Mouse (Mus musculus): ENCODE measurements around the gene Slc9b1. TPM values are rescaled to one million over a fixed set of nuclear protein-coding genes. Genes with fewer than 3 reads are reported as not detected.

Slc9b1 gene
- total and polyA plus RNA-seq, 3 experiments, result 0.14 TPM; not detected in 2

DNA sequence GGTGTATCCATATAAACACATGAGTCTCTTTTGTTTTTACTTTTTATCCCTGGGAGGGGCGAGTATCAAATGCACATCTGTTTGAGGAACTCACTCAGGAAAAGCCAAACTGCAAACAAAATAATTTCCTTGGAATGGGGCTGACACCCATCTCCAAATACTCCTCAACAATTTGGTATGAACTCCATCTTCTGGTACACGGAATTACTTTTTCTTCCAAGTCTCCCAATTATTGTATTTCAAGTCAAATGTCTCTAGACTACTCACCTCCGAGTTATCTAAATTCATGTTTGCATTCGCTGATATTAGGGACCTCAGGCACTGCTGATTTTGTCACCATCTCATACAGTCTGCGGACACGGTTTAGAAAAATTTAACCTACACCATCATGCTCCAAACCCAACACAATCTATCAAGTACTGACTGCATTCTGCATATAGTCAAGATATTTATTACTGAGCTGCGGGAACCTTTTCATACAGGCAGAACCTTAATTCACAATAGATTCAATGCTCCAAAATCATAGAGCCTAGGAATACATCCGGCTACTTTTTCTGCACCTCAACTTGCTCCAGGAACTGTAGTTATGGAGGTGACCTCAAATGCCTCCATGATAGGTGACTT lies 74.5 kb downstream of the Slc9b1 start:
- peak overlapping the region; percentile 93 for H3K9ac ChIP-seq (ENCODE audit: control insufficient read depth, low read depth, low read length, poor library complexity, severe bottlenecking)
- H3K4me3 ChIP-seq (ENCODE audit: control insufficient read depth in 1 of 2, insufficient read depth in 1 of 2, low read depth in 2 of 2, low read length in 2 of 2), result peak overlapping the region; percentile 87 to 89
- peaks cover 0 to 29% of the 10 kb centered on the region in 2 experiments; a peak in 3 of 4 replicates for H3K36me3 ChIP-seq (ENCODE audit: control insufficient read depth in 1 of 2, insufficient read depth in 2 of 2, low read length in 2 of 2)
- no peaks in the 10 kb centered on the region for H3K9me3 ChIP-seq (replicated peaks; ENCODE audit: insufficient read depth, low read length)
- no peaks in the 10 kb centered on the region for H3K27me3 ChIP-seq (ENCODE audit: control insufficient read depth in 1 of 2, insufficient read depth in 2 of 2, low read length in 2 of 2)
- peak; percentile 59 for DNase-seq (ENCODE audit: low read depth, low spot score)
- peak overlapping the region; percentile 95 for H3K27ac ChIP-seq (ENCODE audit: control insufficient read depth, low read depth, low read length)
- H3K79me2 ChIP-seq (ENCODE audit: control insufficient read depth, insufficient read depth, low read length, poor library complexity), result peaks cover 48% of the 10 kb centered on the region
- peaks cover 11 to 18% of the 10 kb centered on the region in 2 experiments for H3K4me1 ChIP-seq (ENCODE audit: control insufficient read depth in 1 of 2, insufficient read depth in 2 of 2, low read length in 2 of 2)
- no peak for TF ChIP-seq USF2 (IDR thresholded peaks at IDR 0.05; ENCODE audit: borderline replicate concordance in 1 of 2, insufficient read depth in 1 of 2, low read depth in 1 of 2, low read length in 2 of 2)
- TF ChIP-seq MAZ (IDR thresholded peaks at IDR 0.05; ENCODE audit: low read depth, low read length), result 0 out of 2 replicates have a peak, but pooled peaks have one; percentile 56
- no peak for TF ChIP-seq TCF12 (IDR thresholded peaks at IDR 0.05; ENCODE audit: low read depth, low read length)
- TF ChIP-seq TAL1 (IDR thresholded peaks at IDR 0.05; ENCODE audit: low read length), result no peak
- TF ChIP-seq POLR2AphosphoS5 (IDR thresholded peaks at IDR 0.05; ENCODE audit: borderline replicate concordance, low read depth, low read length), result no peak
- TF ChIP-seq POLR2A (IDR thresholded peaks at IDR 0.05; ENCODE audit: control insufficient read depth in 1 of 2, insufficient read depth in 1 of 2, low read depth in 1 of 2, low read length in 2 of 2, poor library complexity in 1 of 2), result no peak
- TF ChIP-seq SIN3A (IDR thresholded peaks at IDR 0.05; ENCODE audit: low read length), result 0 out of 2 replicates have a peak, but pooled peaks have one; percentile 5
- TF ChIP-seq GATA1 (IDR thresholded peaks at IDR 0.05; ENCODE audit: low read depth, low read length), result no peak
- no peak for TF ChIP-seq CTCF (IDR thresholded peaks at IDR 0.05 in 2 of 3, conservative IDR thresholded peaks at IDR 0.05 in 1 of 3; ENCODE audit: control insufficient read depth in 1 of 3, insufficient read depth in 1 of 3, low read depth in 2 of 3, low read length in 3 of 3, poor library complexity in 1 of 3, severe bottlenecking in 1 of 3)
- no peak for TF ChIP-seq USF1 (IDR thresholded peaks at IDR 0.05; ENCODE audit: low read depth, low read length)
- TF ChIP-seq ZNF384 (IDR thresholded peaks at IDR 0.05; ENCODE audit: low read depth, low read length), result no peak
- no peak for TF ChIP-seq NRF1 (IDR thresholded peaks at IDR 0.05; ENCODE audit: insufficient read depth, low read depth, low read length, poor library complexity, severe bottlenecking)
- peak; percentile 98 for TF ChIP-seq CHD1 (IDR thresholded peaks at IDR 0.05; ENCODE audit: low read depth, low read length)
- 0 out of 2 replicates have a peak, but pooled peaks have one; percentile 16 for TF ChIP-seq MXI1 (IDR thresholded peaks at IDR 0.05; ENCODE audit: low read depth, low read length)
- 0 out of 2 replicates have a peak, but pooled peaks have one; percentile 37 for TF ChIP-seq MAFK (IDR thresholded peaks at IDR 0.05; ENCODE audit: borderline replicate concordance, low read depth, low read length)
- no peak for TF ChIP-seq SMC3 (IDR thresholded peaks at IDR 0.05; ENCODE audit: low read depth, low read length)
- TF ChIP-seq ZMIZ1 (IDR thresholded peaks at IDR 0.05; ENCODE audit: low read depth, low read length), result peak; percentile 69; the same call in 1 of the 2 replicates
- TF ChIP-seq MYC (IDR thresholded peaks at IDR 0.05; ENCODE audit: low read depth, low read length), result 0 out of 2 replicates have a peak, but pooled peaks have one; percentile 27
- TF ChIP-seq ETS1 (IDR thresholded peaks at IDR 0.05; ENCODE audit: low read depth, low read length), result 0 out of 2 replicates have a peak, but pooled peaks have one; percentile 48
- no peak for TF ChIP-seq JUND (IDR thresholded peaks at IDR 0.05; ENCODE audit: low read depth, low read length)
- TF ChIP-seq RCOR1 (IDR thresholded peaks at IDR 0.05; ENCODE audit: low read depth, low read length), result no peak
- TF ChIP-seq E2F4 (IDR thresholded peaks at IDR 0.05; ENCODE audit: borderline replicate concordance, low read depth, low read length), result no peak
- TF ChIP-seq MEF2A (IDR thresholded peaks at IDR 0.05; ENCODE audit: extremely low read depth, insufficient replicate concordance, low read depth, low read length, poor library complexity, severe bottlenecking), result no peak
- TF ChIP-seq GABPA (IDR thresholded peaks at IDR 0.05; ENCODE audit: low read depth, low read length), result no peak
- no peak for TF ChIP-seq RAD21 (IDR thresholded peaks at IDR 0.05; ENCODE audit: low read depth, low read length)
- TF ChIP-seq KAT2A (conservative IDR thresholded peaks at IDR 0.05; ENCODE audit: low read depth, low read length), result no peak; the same call in 1 of the 2 replicates
- no peak for TF ChIP-seq CHD2 (IDR thresholded peaks at IDR 0.05; ENCODE audit: low read length)
- no peak for TF ChIP-seq ELF1 (IDR thresholded peaks at IDR 0.05; ENCODE audit: low read depth, low read length)
- no peak for TF ChIP-seq BHLHE40 (IDR thresholded peaks at IDR 0.05; ENCODE audit: borderline replicate concordance, low read depth, low read length)
- TF ChIP-seq NELFE (IDR thresholded peaks at IDR 0.05; ENCODE audit: low read depth, low read length), result no peak
- TF ChIP-seq MAX (IDR thresholded peaks at IDR 0.05; ENCODE audit: low read length), result peak; percentile 41; the same call in 1 of the 2 replicates
- no peak for TF ChIP-seq UBTF (IDR thresholded peaks at IDR 0.05; ENCODE audit: borderline replicate concordance, insufficient read depth, low read depth, low read length)
- no peak for TF ChIP-seq MYB (IDR thresholded peaks at IDR 0.05; ENCODE audit: low read depth, low read length)
- TF ChIP-seq HCFC1 (IDR thresholded peaks at IDR 0.05; ENCODE audit: low read depth, low read length), result peak; percentile 4; the same call in 1 of the 2 replicates
- TF ChIP-seq POLR2AphosphoS2 (IDR thresholded peaks at IDR 0.05; ENCODE audit: low read length), result no peak
- no peak for TF ChIP-seq ZKSCAN1 (IDR thresholded peaks at IDR 0.05; ENCODE audit: low read depth, low read length)
